Mouse (Mus musculus) cerebellum, adult 11 months (tissue): Measurements from ENCODE around the gene Gm20696.

Source experiments
- DNase-seq: peaks from one replicate; pipeline ENCODE4 v3.0.0; 2022

The Gm20696 gene

GRCm38 (mm10) chr6:99663232-99663631, 3.4 kb downstream of the Gm20696 start:
- no peak for DNase-seq

GRCm38 (mm10) chr6:99660443-99660842, 6.2 kb downstream of the Gm20696 start:
- no peak for DNase-seq

- no peak for DNase-seq
These were observed 8.0 kb downstream of the Gm20696 start for GRCm38 (mm10) chr6:99658586-99658985.

GRCm38 (mm10) chr6:99656088-99656487, 10.5 kb downstream of the Gm20696 start:
- DNase-seq, result no peak

GRCm38 (mm10) chr6:99655488-99655887, 11.1 kb downstream of the Gm20696 start:
- no peak for DNase-seq

GRCm38 (mm10) chr6:99654343-99654742, 12.3 kb downstream of the Gm20696 start:
- no peak for DNase-seq

- no peak for DNase-seq
These were observed 14.3 kb downstream of the Gm20696 start for GRCm38 (mm10) chr6:99652341-99652740.

GRCm38 (mm10) chr6:99649307-99649706, 17.3 kb downstream of the Gm20696 start:
- DNase-seq, result no peak

GRCm38 (mm10) chr6:99646344-99646743, 20.3 kb downstream of the Gm20696 start:
- DNase-seq, result no peak

- DNase-seq, result no peak
These were observed 21.7 kb downstream of the Gm20696 start for GRCm38 (mm10) chr6:99644876-99645275.

GRCm38 (mm10) chr6:99644386-99644785, 22.2 kb downstream of the Gm20696 start:
- DNase-seq, result no peak

- DNase-seq, result no peak
These were observed 23.0 kb downstream of the Gm20696 start for GRCm38 (mm10) chr6:99643439-99644199.

GRCm38 (mm10) chr6:99637456-99637855, 29.1 kb downstream of the Gm20696 start:
- DNase-seq, result no peak

- DNase-seq, result no peak
These were observed 29.8 kb downstream of the Gm20696 start for GRCm38 (mm10) chr6:99636801-99637200.

- DNase-seq, result no peak
These were observed 30.5 kb downstream of the Gm20696 start for GRCm38 (mm10) chr6:99636121-99636520.

GRCm38 (mm10) chr6:99632121-99632980, 34.2 kb downstream of the Gm20696 start:
- DNase-seq, result no peak

- DNase-seq, result no peak
These were observed 35.0 kb downstream of the Gm20696 start for GRCm38 (mm10) chr6:99631637-99632036.

- DNase-seq, result peak; percentile 35
These were observed 36.7 kb downstream of the Gm20696 start for GRCm38 (mm10) chr6:99629726-99630458.

GRCm38 (mm10) chr6:99626347-99626746, 40.2 kb downstream of the Gm20696 start:
- DNase-seq, result no peak

- no peak for DNase-seq
These were observed 40.8 kb downstream of the Gm20696 start for GRCm38 (mm10) chr6:99625803-99626202.

- DNase-seq, result no peak
These were observed 41.3 kb downstream of the Gm20696 start for GRCm38 (mm10) chr6:99625306-99625705.

GRCm38 (mm10) chr6:99624542-99624941, 42.1 kb downstream of the Gm20696 start:
- DNase-seq, result no peak

GRCm38 (mm10) chr6:99623641-99624040, 43.0 kb downstream of the Gm20696 start:
- no peak for DNase-seq
